Mouse (Mus musculus): Measurements from ENCODE around the gene Zmynd12. TPM values are rescaled to one million over a fixed set of nuclear protein-coding genes. Genes with fewer than 3 reads are reported as not detected.

Gene Zmynd12
- total RNA-seq, 2 experiments from 2014 or later, result not detected

DNA sequence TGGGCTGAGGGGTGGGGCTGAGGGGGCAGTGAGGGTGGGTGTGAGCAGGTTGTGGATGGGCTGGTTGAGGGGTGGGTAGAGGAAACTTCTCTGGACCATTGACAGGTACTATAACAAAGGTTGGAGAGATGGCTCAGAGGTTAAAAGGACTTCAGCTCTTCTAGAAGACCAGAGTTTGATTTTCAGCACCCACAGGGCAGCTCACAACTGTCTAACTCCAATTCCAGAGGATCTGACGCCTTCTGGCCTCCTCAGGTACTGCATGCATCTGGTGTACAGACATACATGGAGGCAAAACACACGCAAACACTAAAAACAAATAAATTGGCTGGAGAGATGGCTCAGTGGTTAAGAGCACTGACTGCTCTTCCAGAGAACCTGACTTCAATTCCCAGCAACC lies 89.0 kb downstream of the Zmynd12 start:
- DNase-seq (ENCODE audit: low spot score in 2 of 2), result no peak

DNA sequence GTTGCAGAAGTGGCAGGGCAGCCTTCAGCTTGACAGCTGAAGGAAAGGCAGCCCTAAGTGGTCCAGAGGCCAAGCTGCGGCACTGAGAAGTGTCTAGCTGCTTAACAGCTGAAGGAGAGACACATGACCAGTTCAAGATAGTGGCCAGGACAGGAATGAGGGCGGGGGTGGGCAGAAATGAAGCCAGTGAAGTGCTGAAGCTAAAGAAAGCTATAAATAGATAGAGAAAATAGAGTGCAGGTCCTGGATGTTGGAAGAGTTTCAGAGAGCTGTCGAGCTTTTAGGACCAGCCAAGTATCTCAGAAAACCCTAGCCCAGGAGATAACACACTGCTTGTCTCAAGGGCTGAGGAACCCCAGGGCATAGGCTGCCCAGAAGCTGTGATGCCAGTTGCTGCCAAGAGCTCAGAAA lies 90.1 kb downstream of the Zmynd12 start:
- no peak for DNase-seq (ENCODE audit: low spot score in 2 of 2)

Other genes starting within 250 kb of the Zmynd12 start
- gene Zfp691, start 248.6 kb upstream of the Zmynd12 start, total RNA-seq (2021), result 1 to 10 TPM; 8.0 to 9.5 TPM
- gene Ermap, start 232.8 kb upstream of the Zmynd12 start, total RNA-seq (2021), result 1 to 10 TPM in 1 of 2 experiments, under 1 TPM in 1; 0.54 to 1.9 TPM
- 10 to 100 TPM; 61.1 to 64.6 TPM for gene Svbp, start 227.5 kb upstream of the Zmynd12 start, total RNA-seq (2021)
- gene Tmem269, start 204.6 kb upstream of the Zmynd12 start, total RNA-seq (2021), result not detected
- 10 to 100 TPM; 21.2 to 21.3 TPM for gene AU022252, start 190.1 kb upstream of the Zmynd12 start, total RNA-seq (2021)
- 10 to 100 TPM; 45.6 to 49.3 TPM for gene P3h1, start 189.9 kb upstream of the Zmynd12 start, total RNA-seq (2021)
- gene Cldn19, start 167.4 kb upstream of the Zmynd12 start, total RNA-seq (2021), result 10 to 100 TPM; 15.4 to 19.0 TPM
- 100 to 1,000 TPM; 605 to 611 TPM for gene Ybx1, start 128.2 kb upstream of the Zmynd12 start, total RNA-seq (2021)
- gene Ppih, start 102.3 kb upstream of the Zmynd12 start, total RNA-seq (2021), result 10 to 100 TPM; 18.0 to 21.9 TPM
- under 1 TPM; 0.44 to 0.61 TPM for gene Ccdc30, start 7.3 kb upstream of the Zmynd12 start, total RNA-seq (2021)
- 1 to 10 TPM; 5.7 to 6.0 TPM for gene Ppcs, start 394 bp upstream of the Zmynd12 start, total RNA-seq (2021)
- 1 to 10 TPM in 1 of 2 experiments, under 1 TPM in 1; 0.59 to 1.2 TPM for gene Rimkla, start 69.8 kb downstream of the Zmynd12 start, total RNA-seq (2021)
- gene Foxj3, start 114.2 kb downstream of the Zmynd12 start, total RNA-seq (2021), result 10 to 100 TPM; 45.3 to 52.9 TPM
- 10 to 100 TPM in 1 of 2 experiments, 1 to 10 TPM in 1; 9.4 to 10.5 TPM for gene Frg2f1, start 116.7 kb downstream of the Zmynd12 start, total RNA-seq (2021)
- not detected for gene Guca2a, start 214.9 kb downstream of the Zmynd12 start, total RNA-seq (2021)
- not detected for gene Guca2b, start 236.1 kb downstream of the Zmynd12 start, total RNA-seq (2021)